Comparison of ENCODE assay signal across 23 mouse cellular contexts in genomic region chr4:117563967-117564366, GRCm38 (mm10). TPM values are rescaled to one million over a fixed set of nuclear protein-coding genes. Genes with fewer than 3 reads are reported as not detected.
A peak's percentile ranks its signal among the peaks of the same experiment; 100 is the strongest.
DNase-seq lines count a peak whose midpoint lies in the region; ATAC-seq lines count a peak whose summit lies in the region.
"Had no signal": no experiment of that assay in that cellular context is flagged by ENCODE, and none has a peak within 500 bp of the region (broad histone marks: within the 10 kb centered on the region; RNA-seq: fewer than 3 reads in every experiment).

No protein-coding gene starts in this region.

- H3K9ac ChIP-seq in heart, embryonic 14.5 days (ENCODE audit: low read length): no peak overlapping the region
- H3K9ac ChIP-seq in liver, embryonic 12.5 days: no peak overlapping the region
- H3K9ac ChIP-seq in liver, embryonic 16.5 days (ENCODE audit: low read depth, low read length): no peak overlapping the region
- H3K9ac ChIP-seq: embryonic facial prominence, embryonic 13.5 days; forebrain, embryonic 13.5 days; forebrain, postnatal 0 days; hindbrain, embryonic 14.5 days; intestine, embryonic 15.5 days had no signal

- no peak for ATAC-seq in heart, embryonic 14.5 days (ENCODE audit: insufficient number of reproducible peaks, insufficient read depth, low FRiP score, low read depth)
- ATAC-seq in liver, embryonic 12.5 days: peak; percentile 79
- ATAC-seq in liver, embryonic 16.5 days (ENCODE audit: low read depth): 0 out of 2 replicates have a peak, but pooled peaks have one; percentile 32
- ATAC-seq: forebrain, embryonic 13.5 days; forebrain, postnatal 0 days; intestine, embryonic 15.5 days had no signal

- no peaks in the 10 kb centered on the region for H3K27me3 ChIP-seq in heart, embryonic 14.5 days (ENCODE audit: control insufficient read depth, insufficient read depth, low read length)
- H3K27me3 ChIP-seq in liver, embryonic 12.5 days (replicated peaks): no peaks in the 10 kb centered on the region
- H3K27me3 ChIP-seq in liver, embryonic 16.5 days (ENCODE audit: control insufficient read depth, insufficient read depth, low read depth, low read length): no peaks in the 10 kb centered on the region
- H3K27me3 ChIP-seq: CH12.LX; embryonic facial prominence, embryonic 13.5 days; forebrain, embryonic 13.5 days; intestine, embryonic 15.5 days had no signal

- intact Hi-C loops in heart, postnatal 14 days (cut with DNase I): no loop called here

- WGBS in heart, embryonic 14.5 days: 21% methylated on average over 9 of the region's 9 CpGs
- 26% methylated on average over 9 of the region's 9 CpGs for WGBS in liver, embryonic 12.5 days (ENCODE audit: insufficient replicate concordance)
- WGBS in liver, embryonic 16.5 days (ENCODE audit: insufficient replicate concordance): 22% methylated on average over 9 of the region's 9 CpGs

- DNase-seq in heart, postnatal 14 days: no peak
- peak; percentile 34 for DNase-seq in c-Kit-positive CD71-positive TER-119-negative erythroid progenitor cells, embryonic 14.5 days (ENCODE audit: low read depth)
- DNase-seq in left cerebral cortex, adult 18-20 months (ENCODE audit: low spot score in 2 of 2): no peak
- no peak for DNase-seq in cerebellum, postnatal 10 days
- no peak for DNase-seq in lung, postnatal 25 days (ENCODE audit: low spot score)
- DNase-seq: adrenal gland, adult 2 months; adrenal gland, postnatal 25 days; cerebellum, adult 11 months; cerebellum, adult 8-10 months; cerebellum, postnatal 36 days; forebrain, postnatal 0 days; gastrocnemius, postnatal 14 days; heart, postnatal 10 days had no signal

- peak overlapping the region; percentile 6; the same call in 1 of the 2 replicates for H3K4me2 ChIP-seq in heart, embryonic 14.5 days (ENCODE audit: low read length)
- no peak overlapping the region for H3K4me2 ChIP-seq in liver, embryonic 12.5 days
- H3K4me2 ChIP-seq in liver, embryonic 16.5 days (ENCODE audit: low read depth, low read length): no peak overlapping the region
- H3K4me2 ChIP-seq: embryonic facial prominence, embryonic 13.5 days; forebrain, embryonic 13.5 days; hindbrain, embryonic 14.5 days; intestine, embryonic 15.5 days had no signal

- peaks cover 24% of the 10 kb centered on the region for H3K36me3 ChIP-seq in heart, embryonic 14.5 days (ENCODE audit: control insufficient read depth, insufficient read depth, low read length)
- peaks cover 39% of the 10 kb centered on the region for H3K36me3 ChIP-seq in liver, embryonic 12.5 days
- no peaks in the 10 kb centered on the region for H3K36me3 ChIP-seq in liver, embryonic 16.5 days (ENCODE audit: control insufficient read depth, insufficient read depth)

- H3K9me3 ChIP-seq in heart, embryonic 14.5 days (ENCODE audit: control insufficient read depth, low read length): no peaks in the 10 kb centered on the region
- no peaks in the 10 kb centered on the region for H3K9me3 ChIP-seq in liver, embryonic 12.5 days (replicated peaks)
- H3K9me3 ChIP-seq in liver, embryonic 16.5 days (replicated peaks; ENCODE audit: control insufficient read depth, low read length): no peaks in the 10 kb centered on the region
- H3K9me3 ChIP-seq: embryonic facial prominence, embryonic 13.5 days; forebrain, embryonic 13.5 days; heart, embryonic 10.5 days; hindbrain, embryonic 10.5 days; intestine, embryonic 15.5 days had no signal

- H3K4me1 ChIP-seq in heart, embryonic 14.5 days (ENCODE audit: control insufficient read depth in 2 of 2, insufficient read depth in 2 of 2, low read length in 2 of 2): peaks cover 10 to 18% of the 10 kb centered on the region in 2 experiments
- peaks cover 21% of the 10 kb centered on the region for H3K4me1 ChIP-seq in liver, embryonic 12.5 days
- peaks cover 3% of the 10 kb centered on the region; the same call in 1 of the 2 replicates for H3K4me1 ChIP-seq in liver, embryonic 16.5 days (ENCODE audit: control insufficient read depth, low read depth, low read length)
- H3K4me1 ChIP-seq: intestine, embryonic 15.5 days had no signal

- no peak overlapping the region for H3K27ac ChIP-seq in heart, embryonic 14.5 days (replicated peaks in 1 of 2; ENCODE audit: control insufficient read depth in 1 of 2, insufficient read depth in 1 of 2, low read depth in 2 of 2, low read length in 2 of 2)
- no peak overlapping the region for H3K27ac ChIP-seq in liver, embryonic 12.5 days
- H3K27ac ChIP-seq in liver, embryonic 16.5 days (ENCODE audit: low read length): no peak overlapping the region
- H3K27ac ChIP-seq: embryonic facial prominence, embryonic 13.5 days; forebrain, embryonic 13.5 days; hindbrain, embryonic 10.5 days; hindbrain, embryonic 14.5 days; intestine, embryonic 15.5 days had no signal

- H3K4me3 ChIP-seq in heart, embryonic 14.5 days (ENCODE audit: control insufficient read depth in 1 of 2, insufficient read depth in 1 of 2, low read depth in 1 of 2, low read length in 2 of 2): no peak overlapping the region
- H3K4me3 ChIP-seq in liver, embryonic 12.5 days: no peak overlapping the region
- no peak overlapping the region for H3K4me3 ChIP-seq in liver, embryonic 16.5 days (ENCODE audit: low read depth, low read length)
- H3K4me3 ChIP-seq: embryonic facial prominence, embryonic 13.5 days; forebrain, embryonic 13.5 days; heart, embryonic 10.5 days; hindbrain, embryonic 10.5 days; intestine, embryonic 15.5 days had no signal

RNA-seq across cellular contexts. Expression of gene Eri3, which starts 13.8 kb away (rescaled TPM):
- polyA plus RNA-seq in heart, embryonic 14.5 days (2014; fragmentation: Nextera tagmentation; extraction: Ambion mirVana): 128 and 130 TPM in 2 replicates
- 10 to 100 TPM; 75.4 to 82.6 TPM for total RNA-seq in heart, postnatal 14 days (2021)
- polyA plus RNA-seq in liver, embryonic 12.5 days (2016; fragmentation: Nextera tagmentation; extraction: Ambion mirVana): 53.7 and 57.8 TPM in 2 replicates
- 24.7 and 26.8 TPM in 2 replicates for polyA plus RNA-seq in liver, embryonic 16.5 days (2015; fragmentation: Nextera tagmentation; extraction: Ambion mirVana)
- 100 to 1,000 TPM; 211 to 231 TPM for total RNA-seq in left cerebral cortex, adult 18-20 months (2021)
